Mouse (Mus musculus): ENCODE measurements around the gene Ppp1ca. TPM values are rescaled to one million over a fixed set of nuclear protein-coding genes. Genes with fewer than 3 reads are reported as not detected.

Gene Ppp1ca
- total and polyA plus RNA-seq, 3 experiments: 389 to 635 (median 502) TPM

GRCm38 (mm10) chr19:4196548-4196947 is 4.7 kb downstream of the Ppp1ca start:
- no peak for DNase-seq (ENCODE audit: extremely low read depth)
- Histone ChIP-seq H3K4me2 (ENCODE audit: insufficient read depth, low read depth, poor library complexity, severe bottlenecking) (no peak overlapping the region), H3K9me3 (replicated peaks; ENCODE audit: low read length) (no peaks in the 10 kb centered on the region), H3K4me3 (replicated peaks in 1 of 3; ENCODE audit: low read depth in 2 of 3, low read length in 2 of 3, poor library complexity in 1 of 3) (no peak overlapping the region), H3K79me2 (replicated peaks; ENCODE audit: control insufficient read depth, extremely low read depth, insufficient read depth, poor library complexity, severe bottlenecking) (peaks cover 37% of the 10 kb centered on the region), H3K9ac (ENCODE audit: insufficient read depth, low read depth) (no peak overlapping the region), H3K36me3 (replicated peaks in 1 of 2; ENCODE audit: control insufficient read depth in 1 of 2, insufficient read depth in 1 of 2, low read length in 1 of 2) (peaks cover 56 to 76% of the 10 kb centered on the region in 2 experiments), H3K27ac (ENCODE audit: insufficient read depth, low read depth) (no peak overlapping the region), H3K27me3 (replicated peaks) (no peaks in the 10 kb centered on the region), H3K4me1 (ENCODE audit: control insufficient read depth in 1 of 2, insufficient read depth in 2 of 2) (peaks cover 11 to 68% of the 10 kb centered on the region in 2 experiments)
- dilution Hi-C loops (cut with MboI; ENCODE audit: extremely low pct_ligation_motif_present, extremely low pct_unique_long_range_greater_than_20kb, low sequenced_read_pairs) (no loop called here), in situ Hi-C loops (cut with MboI; ENCODE audit: low pct_ligation_motif_present, low pct_unique_long_range_greater_than_20kb, low sequenced_read_pairs) (no loop called here)
- TF ChIP-seq USF2 (conservative IDR thresholded peaks at IDR 0.05; ENCODE audit: low read depth, low read length): no peak
- TF ChIP-seq MXI1 (IDR thresholded peaks at IDR 0.05; ENCODE audit: low read depth, low read length): peak; percentile 40; the same call in 1 of the 2 replicates
- TF ChIP-seq MEF2A (IDR thresholded peaks at IDR 0.05; ENCODE audit: borderline replicate concordance, low read depth, low read length): no peak
- no peak for TF ChIP-seq ELF1 (IDR thresholded peaks at IDR 0.05; ENCODE audit: low read depth, low read length)
- TF ChIP-seq KAT2A (IDR thresholded peaks at IDR 0.05; ENCODE audit: insufficient replicate concordance, low read length): no peak
- TF ChIP-seq JUND (conservative IDR thresholded peaks at IDR 0.05; ENCODE audit: low read depth, low read length): no peak

GRCm38 (mm10) chr19:4197180-4197579 is 5.3 kb downstream of the Ppp1ca start:
- DNase-seq (ENCODE audit: extremely low read depth): no peak
- Histone ChIP-seq H3K9me3 (replicated peaks; ENCODE audit: low read length) (no peaks in the 10 kb centered on the region), H3K4me1 (ENCODE audit: control insufficient read depth in 1 of 2, insufficient read depth in 2 of 2) (peaks cover 15 to 74% of the 10 kb centered on the region in 2 experiments), H3K9ac (ENCODE audit: insufficient read depth, low read depth) (no peak overlapping the region), H3K4me3 (replicated peaks in 1 of 3; ENCODE audit: low read depth in 2 of 3, low read length in 2 of 3, poor library complexity in 1 of 3) (no peak overlapping the region), H3K36me3 (replicated peaks in 1 of 2; ENCODE audit: control insufficient read depth in 1 of 2, insufficient read depth in 1 of 2, low read length in 1 of 2) (peaks cover 56 to 76% of the 10 kb centered on the region in 2 experiments), H3K27me3 (replicated peaks) (no peaks in the 10 kb centered on the region), H3K27ac (ENCODE audit: insufficient read depth, low read depth) (no peak overlapping the region), H3K4me2 (ENCODE audit: insufficient read depth, low read depth, poor library complexity, severe bottlenecking) (no peak overlapping the region), H3K79me2 (replicated peaks; ENCODE audit: control insufficient read depth, extremely low read depth, insufficient read depth, poor library complexity, severe bottlenecking) (peaks cover 37% of the 10 kb centered on the region)
- dilution Hi-C loops (cut with MboI; ENCODE audit: extremely low pct_ligation_motif_present, extremely low pct_unique_long_range_greater_than_20kb, low sequenced_read_pairs): no loop called here
- TF ChIP-seq SIN3A (IDR thresholded peaks at IDR 0.05; ENCODE audit: low read length) (no peak), MAFK (IDR thresholded peaks at IDR 0.05; ENCODE audit: insufficient replicate concordance, low read length) (peak; percentile 65; the same call in 1 of the 2 replicates)
- in situ Hi-C loops (cut with MboI; ENCODE audit: low pct_ligation_motif_present, low pct_unique_long_range_greater_than_20kb, low sequenced_read_pairs): no loop called here

DNA sequence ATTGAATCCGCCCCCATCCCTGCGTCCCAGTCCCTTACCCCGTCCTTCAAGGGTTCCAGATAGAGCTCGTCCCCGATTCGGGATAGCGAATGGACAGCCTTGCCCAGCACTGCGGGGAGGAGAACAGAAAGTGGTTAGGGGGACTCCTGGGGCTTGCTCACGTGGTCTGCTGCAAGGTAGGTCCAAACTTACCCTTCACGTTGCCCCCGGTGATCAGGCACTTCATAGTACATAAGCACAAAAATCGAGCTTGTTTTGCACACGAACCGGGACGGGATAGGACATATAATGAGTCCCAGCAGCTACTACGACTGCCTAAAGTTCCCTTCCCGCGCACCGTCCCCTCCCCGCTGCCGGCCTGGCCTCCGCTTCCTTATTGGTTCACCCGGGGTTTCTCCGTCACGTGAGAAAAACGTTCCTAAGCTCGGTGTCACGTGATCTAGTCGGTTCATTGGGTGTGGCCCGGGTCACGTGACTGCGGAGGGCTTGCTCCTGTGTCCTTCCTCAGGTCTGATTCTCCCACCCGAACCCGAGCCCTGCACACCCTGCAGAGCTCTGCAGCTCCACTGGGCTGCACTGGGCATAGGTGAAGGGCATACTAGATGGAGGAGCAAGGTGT is 9.5 kb downstream of the Ppp1ca start, which contains the start of gene Rad9a:
Gene Rad9a, minus strand, starts transcription at position 372 of the 619 bp plus-strand sequence.
- DNase-seq (ENCODE audit: extremely low read depth): peak; percentile 99
- peaks cover 15 to 59% of the 10 kb centered on the region in 2 experiments for H3K4me1 ChIP-seq (ENCODE audit: control insufficient read depth in 1 of 2, insufficient read depth in 2 of 2)
- peaks cover 5% of the 10 kb centered on the region for H3K27me3 ChIP-seq (replicated peaks)
- dilution Hi-C loops (cut with MboI; ENCODE audit: extremely low pct_ligation_motif_present, extremely low pct_unique_long_range_greater_than_20kb, low sequenced_read_pairs) (no loop called here), in situ Hi-C loops (cut with MboI; ENCODE audit: low pct_ligation_motif_present, low pct_unique_long_range_greater_than_20kb, low sequenced_read_pairs) (loop anchor here (5.0 kb wide), 2 partner anchors 36 to 74 kb away; partner anchors contain the start of gene Aip)
- H3K9ac ChIP-seq (ENCODE audit: insufficient read depth, low read depth): peak within 1 kb of the TSS; percentile 70
- H3K4me2 ChIP-seq (ENCODE audit: insufficient read depth, low read depth, poor library complexity, severe bottlenecking): peak within 1 kb of the TSS; percentile 44
- H3K27ac ChIP-seq (ENCODE audit: insufficient read depth, low read depth): peak within 1 kb of the TSS; percentile 48
- peaks cover 26 to 42% of the 10 kb centered on the region in 2 experiments for H3K36me3 ChIP-seq (replicated peaks in 1 of 2; ENCODE audit: control insufficient read depth in 1 of 2, insufficient read depth in 1 of 2, low read length in 1 of 2)
- peaks cover 12% of the 10 kb centered on the region; the same call in 1 of the 2 replicates for H3K79me2 ChIP-seq (replicated peaks; ENCODE audit: control insufficient read depth, extremely low read depth, insufficient read depth, poor library complexity, severe bottlenecking)
- H3K9me3 ChIP-seq (replicated peaks; ENCODE audit: low read length): no peaks in the 10 kb centered on the region
- H3K4me3 ChIP-seq (replicated peaks in 1 of 3; ENCODE audit: low read depth in 2 of 3, low read length in 2 of 3, poor library complexity in 1 of 3): peak within 1 kb of the TSS; percentile 67 to 82 (median 76)
- TF ChIP-seq E2F4 (IDR thresholded peaks at IDR 0.05; ENCODE audit: insufficient replicate concordance, low read depth, low read length) (peak; percentile 86; the same call in 1 of the 2 replicates), CHD2 (IDR thresholded peaks at IDR 0.05; ENCODE audit: low read length) (0 out of 2 replicates have a peak, but pooled peaks have one; percentile 23), BHLHE40 (IDR thresholded peaks at IDR 0.05; ENCODE audit: low read depth, low read length) (peak; percentile 99), UBTF (IDR thresholded peaks at IDR 0.05; ENCODE audit: low read depth, low read length) (no peak), ZMIZ1 (IDR thresholded peaks at IDR 0.05; ENCODE audit: low read depth, low read length) (peak; percentile 80), ZNF384 (IDR thresholded peaks at IDR 0.05; ENCODE audit: low read depth, low read length) (no peak), USF1 (IDR thresholded peaks at IDR 0.05; ENCODE audit: low read depth, low read length) (peak; percentile 98), TBP (conservative IDR thresholded peaks at IDR 0.05; ENCODE audit: low read depth, low read length) (peak; percentile 84), MYC (IDR thresholded peaks at IDR 0.05; ENCODE audit: low read depth, low read length) (peak; percentile 87), RAD21 (IDR thresholded peaks at IDR 0.05; ENCODE audit: low read depth, low read length) (no peak), USF2 (conservative IDR thresholded peaks at IDR 0.05; ENCODE audit: low read depth, low read length) (peak; percentile 100), GABPA (IDR thresholded peaks at IDR 0.05; ENCODE audit: insufficient replicate concordance, low read depth, low read length) (no peak), HCFC1 (IDR thresholded peaks at IDR 0.05; ENCODE audit: low read depth, low read length) (peak; percentile 71), MAX (IDR thresholded peaks at IDR 0.05; ENCODE audit: low read length) (peak; percentile 99), JUND (conservative IDR thresholded peaks at IDR 0.05; ENCODE audit: low read depth, low read length) (no peak), CHD1 (IDR thresholded peaks at IDR 0.05; ENCODE audit: low read depth, low read length) (no peak), ETS1 (conservative IDR thresholded peaks at IDR 0.05; ENCODE audit: low read depth, low read length) (peak; percentile 49), ELF1 (IDR thresholded peaks at IDR 0.05; ENCODE audit: low read depth, low read length) (peak; percentile 83), MAFK (IDR thresholded peaks at IDR 0.05; ENCODE audit: insufficient replicate concordance, low read length) (no peak)

Data from CH12.LX (cell line).